Mouse (Mus musculus) heart, adult 2 months (tissue): Measurements from ENCODE around the gene Chd8. TPM values are rescaled to one million over a fixed set of nuclear protein-coding genes. Genes with fewer than 3 reads are reported as not detected.

ENCODE experiments used
- DNase-seq, 2 experiments: peaks; one replicate each; pipeline ENCODE4 v3.0.0; 2021
- H3K27ac ChIP-seq: fragments of 200-600 bp; 2 replicates; pipeline ENCODE4 v1.8.1; 2022
- H3K27me3 ChIP-seq: fragments of 200-500 bp; 2 replicates; pipeline ENCODE4 v1.6.1; 2012; ENCODE audit warnings: mild to moderate bottlenecking, low read length, inconsistent platforms, mixed read lengths; ENCODE audit not compliant: control insufficient read depth, insufficient read depth
- H3K36me3 ChIP-seq: fragments of 200-500 bp; 2 replicates; pipeline ENCODE4 v1.6.1; 2012; ENCODE audit warnings: low read length, inconsistent platforms; ENCODE audit not compliant: control insufficient read depth, insufficient read depth
- H3K4me1 ChIP-seq: fragments of 200-500 bp; 2 replicates; pipeline ENCODE4 v1.6.1; 2011; ENCODE audit warnings: low read length; ENCODE audit not compliant: control insufficient read depth, insufficient read depth
- H3K4me3 ChIP-seq: fragments of 200-600 bp; 2 replicates; pipeline ENCODE4 v1.8.1; 2022
- H3K79me2 ChIP-seq: fragments of 200-500 bp; replicated peaks from 2 replicates; pipeline ENCODE4 v1.6.1; 2012; ENCODE audit warnings: mild to moderate bottlenecking, inconsistent platforms, low read length, moderate library complexity, mixed read lengths; ENCODE audit not compliant: control insufficient read depth, insufficient read depth
- H3K9ac ChIP-seq: fragments of 200-500 bp; 2 replicates; pipeline ENCODE4 v1.6.1; 2012; ENCODE audit warnings: low read depth, mild to moderate bottlenecking, control low read depth, inconsistent platforms, low read length, mixed read lengths
- CTCF ChIP-seq: fragments of 200-600 bp; IDR thresholded peaks from 2 replicates; pipeline ENCODE4 v1.8.1; 2022; ENCODE audit warnings: antibody characterized with exemption, mild to moderate bottlenecking, moderate library complexity
- EP300 ChIP-seq: fragments of 200-500 bp; IDR thresholded peaks from 2 replicates; pipeline ENCODE4 v1.6.1; 2011; ENCODE audit warnings: low read depth, low read length, control low read depth; ENCODE audit not compliant: insufficient read depth
- POLR2A ChIP-seq: fragments of 200-500 bp; IDR thresholded peaks from 2 replicates; pipeline ENCODE4 v1.6.1; 2011; ENCODE audit warnings: mild to moderate bottlenecking, low read depth, low read length, control low read depth; ENCODE audit not compliant: insufficient read depth
- WGBS: fragments of 180-500 bp; shearing (Covaris S2); methylation state at CpG from one replicate; pipeline ENCODE4 v1.1.7; 2018; 5-methylcytosine and 5-hydroxymethylcytosine counted together
- intact Hi-C: fragments of 180-260 bp; cut with DNase I; formaldehyde crosslinking; loops from one replicate; pipeline ENCODE4 v1.15.1; 2025
- polyA plus RNA-seq: library from polyadenylated mRNA; depleted of rRNA; stranded (reverse); fragments of >200 nt; gene quantifications from 2 replicates; pipeline ENCODE4 v1.2.3, GENCODE M21; 2012
- total RNA-seq, 2 experiments: library from RNA; stranded (reverse); gene quantifications; 2 replicates each; pipeline ENCODE4 v1.2.3; 2021

The Chd8 gene
- total and polyA plus RNA-seq, 3 experiments, result 14.3 to 45.2 (median 36.7) TPM

GRCm38 (mm10) chr14:52284191-52284590, 26.6 kb upstream of the Chd8 start:
- no peaks in the 10 kb centered on the region; the same call in 1 of the 2 replicates for H3K4me1 ChIP-seq
- intact Hi-C loops, result loop anchor here (5.0 kb wide), 2 partner anchors 42 to 87 kb away; partner anchors contain the start of gene Supt16
- H3K27ac ChIP-seq, result no peak overlapping the region
- no peak overlapping the region for H3K4me3 ChIP-seq
- peaks cover 7% of the 10 kb centered on the region; the same call in 1 of the 2 replicates for H3K36me3 ChIP-seq
- H3K9ac ChIP-seq, result no peak overlapping the region
- no peaks in the 10 kb centered on the region for H3K27me3 ChIP-seq
- 56% methylated on average over 3 of the region's 3 CpGs for WGBS
- TF ChIP-seq CTCF (no peak), EP300 (no peak), POLR2A (no peak)
- no peak for DNase-seq
- peaks cover 4% of the 10 kb centered on the region for H3K79me2 ChIP-seq

DNA sequence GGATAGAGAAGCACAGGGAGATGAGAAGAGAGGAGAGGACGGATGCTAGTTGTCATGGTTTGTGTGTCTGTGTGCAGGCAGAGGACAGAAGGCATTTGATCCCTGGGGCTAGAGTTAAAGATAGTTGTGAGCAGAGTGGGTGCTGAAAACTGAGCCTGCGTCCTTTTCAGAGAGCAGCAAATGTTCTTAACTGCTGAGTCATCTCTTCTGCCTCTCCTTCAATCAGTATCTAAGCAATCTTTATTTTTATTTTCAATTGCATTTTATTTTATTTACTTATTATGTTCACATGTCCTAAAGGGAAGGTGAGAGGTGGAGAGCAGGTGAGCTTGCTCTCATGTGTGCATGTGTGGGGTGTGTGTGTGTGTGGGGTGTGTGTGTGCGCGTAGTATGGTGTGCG, 26.0 kb upstream of the Chd8 start:
- H3K27ac ChIP-seq, result no peak overlapping the region
- no peak overlapping the region for H3K9ac ChIP-seq
- no peaks in the 10 kb centered on the region for H3K27me3 ChIP-seq
- 94% methylated on average over 5 of the region's 5 CpGs for WGBS
- H3K4me3 ChIP-seq, result no peak overlapping the region
- intact Hi-C loops, result loop anchor here (5.0 kb wide), 2 partner anchors 41 to 86 kb away; partner anchors contain the start of gene Supt16
- H3K36me3 ChIP-seq, result peaks cover 5% of the 10 kb centered on the region; the same call in 1 of the 2 replicates
- DNase-seq, result no peak
- no peaks in the 10 kb centered on the region; the same call in 1 of the 2 replicates for H3K4me1 ChIP-seq
- peaks cover 4% of the 10 kb centered on the region for H3K79me2 ChIP-seq
- TF ChIP-seq POLR2A, result no peak

DNA sequence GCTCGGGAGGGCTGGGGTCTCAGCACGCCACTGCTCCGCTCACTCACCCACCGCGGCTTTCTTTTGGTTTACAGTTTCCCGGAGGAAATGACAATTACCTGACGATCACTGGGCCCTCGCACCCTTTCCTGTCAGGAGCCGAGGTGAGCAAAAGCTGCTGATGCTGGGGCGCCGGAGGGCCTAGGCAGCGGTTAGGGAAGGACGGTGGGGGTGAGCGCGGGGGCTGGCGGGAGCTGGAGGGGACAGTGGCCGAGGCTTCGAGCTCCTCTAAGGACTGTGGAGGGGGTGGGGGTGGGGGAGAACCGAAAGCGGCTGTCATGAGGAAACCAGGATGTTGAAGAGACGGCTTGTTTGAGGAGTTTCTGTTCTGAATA, 22.2 kb upstream of the Chd8 start:
- Histone ChIP-seq H3K4me1 (no peaks in the 10 kb centered on the region; the same call in 1 of the 2 replicates), H3K9ac (peak overlapping the region; percentile 73), H3K4me3 (peak overlapping the region; percentile 85), H3K27ac (peak overlapping the region; percentile 75), H3K27me3 (no peaks in the 10 kb centered on the region), H3K36me3 (peaks cover 5% of the 10 kb centered on the region; the same call in 1 of the 2 replicates), H3K79me2 (peaks cover 4% of the 10 kb centered on the region)
- intact Hi-C loops, result loop anchor here (1.0 to 10.0 kb wide), 5 partner anchors 21 to 265 kb away; partner anchors contain the start of genes Mettl3, Supt16 and Tmem253
- DNase-seq, result no peak
- TF ChIP-seq POLR2A, result no peak
- no peak for TF ChIP-seq CTCF
- TF ChIP-seq EP300, result no peak
- WGBS, result under 1% methylated on average over 21 of the region's 21 CpGs

DNA sequence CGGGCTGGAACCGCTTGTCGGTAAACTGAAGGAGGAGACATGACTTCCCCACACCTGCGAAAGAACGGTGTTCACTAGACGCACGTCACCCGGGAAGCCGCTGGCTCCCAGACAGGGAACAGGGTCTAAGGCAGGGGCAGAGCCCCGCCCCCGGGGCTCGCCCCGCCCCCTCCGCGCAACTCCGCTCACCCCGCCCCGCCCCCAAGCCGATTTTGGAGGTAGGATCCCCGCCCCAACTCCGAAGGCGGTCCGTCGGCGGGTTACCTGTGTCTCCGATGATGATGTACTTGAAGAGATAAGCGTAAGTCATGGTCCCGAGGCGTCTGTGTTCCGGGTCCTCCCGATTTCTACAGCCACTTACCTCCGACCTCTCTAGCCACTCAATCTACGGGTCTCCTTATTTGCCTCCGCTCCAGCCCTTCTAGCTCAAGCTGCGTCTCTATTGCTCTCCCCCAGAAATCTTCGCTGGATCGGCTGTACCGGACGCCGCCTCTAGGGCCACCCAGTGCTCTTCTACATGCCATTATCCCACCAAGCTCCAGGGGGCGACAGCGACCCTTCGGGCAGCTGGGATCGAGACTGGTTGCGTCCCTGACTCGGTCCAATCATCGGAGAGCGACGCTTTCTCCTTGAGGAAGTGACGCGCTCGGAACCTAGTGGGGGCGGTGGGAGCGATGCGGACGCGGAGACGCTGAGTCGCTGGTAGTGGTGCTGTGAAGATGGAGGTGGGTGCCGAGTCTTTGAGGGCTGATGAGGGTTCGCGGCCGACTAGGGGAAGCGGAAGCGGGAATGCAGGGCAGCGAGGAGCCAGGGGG, 21.6 kb upstream of the Chd8 start, which contains the start of the genes Tox4 and Rab2b:
Gene Tox4, plus strand, starts transcription at position 215 of the 815 bp plus-strand sequence.
Gene Rab2b, minus strand, starts transcription at position 614 of the 815 bp plus-strand sequence.
- peaks cover 5% of the 10 kb centered on the region; the same call in 1 of the 2 replicates for H3K36me3 ChIP-seq
- DNase-seq, result peak; percentile 99
- H3K79me2 ChIP-seq, result peaks cover 4% of the 10 kb centered on the region
- WGBS, result under 1% methylated on average over 66 of the region's 66 CpGs
- no peaks in the 10 kb centered on the region for H3K27me3 ChIP-seq
- no peaks in the 10 kb centered on the region; the same call in 1 of the 2 replicates for H3K4me1 ChIP-seq
- peak; percentile 88 for TF ChIP-seq CTCF
- peak; percentile 93 for TF ChIP-seq POLR2A
- no peak for TF ChIP-seq EP300
- H3K9ac ChIP-seq, result peak within 1 kb of the TSS; percentile 73
- intact Hi-C loops, result loop anchor here (1.0 to 10.0 kb wide), 3 partner anchors 21 to 264 kb away; partner anchors contain the start of genes Mettl3 and Tmem253
- H3K27ac ChIP-seq, result peak within 1 kb of the TSS; percentile 75
- peak within 1 kb of the TSS; percentile 85 for H3K4me3 ChIP-seq

- H3K9ac ChIP-seq, result no peak overlapping the region
- H3K27me3 ChIP-seq, result no peaks in the 10 kb centered on the region
- no peak overlapping the region for H3K4me3 ChIP-seq
- DNase-seq, result no peak
- TF ChIP-seq EP300 (no peak), POLR2A (no peak), CTCF (no peak)
- H3K36me3 ChIP-seq, result peaks cover 5% of the 10 kb centered on the region; the same call in 1 of the 2 replicates
- H3K79me2 ChIP-seq, result no peaks in the 10 kb centered on the region
- no peaks in the 10 kb centered on the region for H3K4me1 ChIP-seq
- intact Hi-C loops, result loop anchor here (10.0 kb wide), 1 partner anchor 262 kb away; the partner anchor contains the start of gene Tmem253
- no peak overlapping the region for H3K27ac ChIP-seq
- WGBS, result 85% methylated on average over 4 of the region's 4 CpGs
Measured at GRCm38 (mm10) chr14:52277210-52277609, 19.6 kb upstream of the Chd8 start.
